Mouse (Mus musculus): ENCODE data around the gene Ccl5.
"Not testable (repeated sequence)": the region's sequence is repeated elsewhere in the genome, so short reads cannot be mapped to it uniquely, and the experiment has no call there.

Ccl5 gene

GRCm38 (mm10) chr11:83530360-83530759 is at the start of gene Ccl5:
Ccl5 (minus strand) TSS chr11:83530518.
- no peak for DNase-seq

DNA sequence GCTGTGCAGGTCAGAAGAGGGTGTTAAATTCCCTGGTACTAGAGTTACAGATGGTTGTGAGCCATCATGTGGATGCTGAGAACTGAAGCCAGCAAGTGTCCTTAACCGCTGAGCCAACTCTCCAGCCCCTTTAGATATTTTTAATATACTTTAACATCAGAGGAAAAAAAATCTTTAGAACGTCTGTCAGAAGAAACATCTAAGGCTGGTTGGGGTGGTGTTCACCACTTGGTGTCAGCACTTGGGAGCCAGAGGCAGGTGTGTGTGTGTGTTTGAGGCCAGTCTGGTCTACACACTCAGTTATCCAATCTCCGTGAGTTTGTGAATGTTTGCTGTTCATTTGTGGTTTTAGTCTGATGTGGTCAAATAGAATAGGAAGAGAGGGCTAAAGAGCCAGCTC is 48.7 kb upstream of the Ccl5 start:
- no peak for DNase-seq

DNA sequence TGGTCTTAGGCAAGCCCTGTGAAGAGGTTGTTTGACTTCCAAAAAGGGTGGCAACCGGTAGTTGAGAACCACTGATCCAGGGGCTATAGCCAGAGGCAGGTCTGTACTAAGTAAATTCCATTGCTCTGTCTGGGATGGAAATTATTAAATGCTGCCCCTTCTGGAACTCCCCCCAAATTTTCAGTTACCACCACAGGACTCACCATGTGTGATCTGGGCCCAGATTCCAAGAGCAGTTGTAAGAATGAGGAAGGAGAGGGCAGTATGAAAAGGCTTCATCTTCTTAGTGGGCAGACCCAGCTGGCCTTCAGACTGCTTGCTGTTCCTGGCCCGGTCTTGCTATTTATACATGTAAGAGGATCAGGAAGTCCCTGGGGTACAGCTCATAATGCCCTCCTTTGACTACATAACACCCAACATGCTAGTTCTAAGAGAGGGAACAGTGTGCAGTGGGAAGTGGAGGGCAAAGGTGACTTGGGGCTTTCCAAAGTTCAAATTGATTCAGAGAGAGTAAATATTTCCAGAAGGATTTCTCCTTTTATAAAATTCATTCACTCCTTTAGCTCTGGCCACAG is 48.0 kb upstream of the Ccl5 start, which contains the start of gene Ccl9:
Gene Ccl9 (minus strand): TSS at position 451 of the 575 bp plus-strand sequence.
- DNase-seq, result no peak

DNA sequence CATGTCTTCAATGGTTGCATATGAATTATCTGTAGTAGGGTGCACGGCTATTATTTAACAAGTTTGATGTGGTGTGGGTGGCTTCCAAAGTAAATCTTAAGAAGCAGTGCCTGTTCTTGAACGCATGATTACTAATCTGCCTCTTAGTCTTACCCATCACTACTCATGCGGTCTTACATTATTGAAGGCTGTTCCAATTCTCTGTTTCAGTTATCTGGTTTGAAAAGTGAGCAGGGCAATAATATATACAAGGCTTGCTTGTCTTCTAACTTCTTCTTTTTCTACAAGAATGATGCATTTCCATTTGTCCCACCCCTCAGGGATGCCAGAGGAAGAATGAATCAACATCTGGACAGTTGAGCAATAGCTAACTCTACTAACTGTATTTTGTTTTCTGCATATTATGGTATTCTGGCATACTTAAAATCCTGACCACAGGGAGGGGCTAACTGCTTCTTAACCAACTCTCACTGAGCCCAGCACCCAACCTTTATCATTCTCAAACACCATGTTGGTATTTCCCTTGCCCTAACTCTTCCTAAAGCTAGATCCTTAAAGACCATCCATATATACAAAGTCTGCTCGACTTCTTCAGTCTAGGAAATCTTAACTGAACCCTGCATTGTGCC is 46.7 kb upstream of the Ccl5 start:
- no peak for DNase-seq

DNA sequence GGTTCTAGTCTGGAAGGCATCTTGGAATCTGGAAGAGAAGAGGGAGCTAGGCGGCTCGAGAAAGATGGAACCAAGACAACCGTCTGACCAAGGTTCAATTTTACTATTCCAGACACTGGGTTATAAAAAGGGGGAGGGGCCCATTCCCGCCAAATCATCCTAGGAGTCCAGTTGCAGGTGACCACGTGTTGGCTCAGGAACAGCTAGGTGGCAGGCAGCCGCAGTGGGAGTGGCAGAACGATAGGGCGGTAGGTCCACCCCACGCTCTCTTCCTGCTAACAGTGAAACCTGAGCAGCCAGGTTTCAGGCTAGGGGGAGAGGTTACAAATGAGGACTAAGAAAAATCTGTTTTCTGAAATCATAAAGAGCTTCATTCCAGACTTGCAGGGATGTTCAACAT is 42.5 kb upstream of the Ccl5 start:
- DNase-seq, result no peak

- no peak for DNase-seq
Measured at GRCm38 (mm10) chr11:83572223-83572622, 41.9 kb upstream of the Ccl5 start.

- no peak for DNase-seq
Measured at GRCm38 (mm10) chr11:83570189-83570588, 39.9 kb upstream of the Ccl5 start.

GRCm38 (mm10) chr11:83569249-83569648 is 38.9 kb upstream of the Ccl5 start:
- no peak for DNase-seq

DNA sequence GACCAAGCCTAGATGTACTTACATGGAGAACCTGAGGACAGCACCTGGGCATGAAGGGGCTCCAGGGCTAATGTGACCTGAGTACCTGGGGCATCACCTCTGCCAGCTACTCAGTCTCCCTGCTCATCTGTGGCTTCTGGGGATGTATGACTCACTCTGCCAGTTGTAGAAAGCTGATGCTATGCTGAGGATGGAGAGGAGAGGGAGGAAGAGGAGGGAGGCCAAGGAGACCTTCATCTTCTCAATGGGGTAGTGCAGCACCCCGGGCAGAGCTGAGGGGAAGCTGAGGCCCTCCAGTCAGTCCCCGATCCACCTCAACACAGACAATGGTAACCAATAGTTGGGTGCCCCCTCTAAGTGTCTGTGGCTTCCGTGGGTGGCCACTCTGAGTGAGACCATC is 38.5 kb upstream of the Ccl5 start:
- DNase-seq, result no peak

DNA sequence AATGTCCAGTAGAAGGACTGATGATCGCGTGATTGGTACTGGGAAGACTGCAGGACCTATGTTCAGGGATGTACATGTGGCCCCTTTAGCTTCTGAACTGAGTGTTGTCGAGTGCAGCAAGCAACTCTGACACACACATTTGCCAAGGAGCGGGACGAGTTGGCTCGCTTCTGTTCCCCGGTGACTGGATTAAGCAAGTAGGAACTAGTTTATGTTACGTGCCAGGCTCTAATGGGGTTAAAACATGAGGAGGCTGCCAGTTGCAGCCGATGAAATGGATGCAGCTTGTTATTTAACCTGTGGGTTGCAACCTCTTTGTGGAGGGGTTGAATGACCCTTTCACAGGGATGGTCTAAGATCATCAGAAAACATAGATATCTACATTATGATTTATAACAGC is 37.7 kb upstream of the Ccl5 start:
- no peak for DNase-seq

GRCm38 (mm10) chr11:83567311-83567710 is 37.0 kb upstream of the Ccl5 start:
- DNase-seq, result no peak

- no peak for DNase-seq
Measured at GRCm38 (mm10) chr11:83566617-83567016, 36.3 kb upstream of the Ccl5 start.

GRCm38 (mm10) chr11:83563754-83564153 is 33.4 kb upstream of the Ccl5 start:
- DNase-seq, result peak; percentile 18 to 21

DNA sequence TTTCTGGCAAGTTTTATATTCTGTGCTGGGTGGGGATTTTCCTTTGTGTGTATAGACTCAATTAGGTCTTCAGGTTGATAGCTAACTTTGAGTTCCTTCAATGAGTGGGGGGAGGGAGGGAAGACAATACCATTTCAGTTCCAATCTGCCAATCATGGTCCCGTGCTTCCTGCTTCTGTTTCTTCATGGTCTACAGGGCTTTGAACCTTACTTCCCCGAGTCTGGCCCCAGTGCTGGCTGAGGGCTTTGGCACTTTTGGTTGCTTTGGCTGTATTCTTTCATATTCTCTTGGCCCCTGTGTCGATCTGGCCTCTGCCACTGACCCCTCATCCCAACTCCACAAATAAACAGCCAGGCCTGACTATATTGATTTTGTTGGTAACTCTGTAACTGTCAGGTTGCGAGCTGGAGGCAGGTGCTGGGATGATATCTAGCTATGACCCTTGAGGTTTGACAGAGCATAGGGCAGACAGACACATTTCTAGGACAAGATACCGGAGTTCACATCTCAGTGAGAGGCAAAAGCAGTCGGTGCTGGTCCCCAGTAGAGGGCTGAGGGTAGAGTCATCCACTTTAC is 32.1 kb upstream of the Ccl5 start:
- no peak for DNase-seq

GRCm38 (mm10) chr11:83560405-83560804 is 30.1 kb upstream of the Ccl5 start:
- DNase-seq, result no peak

GRCm38 (mm10) chr11:83557074-83557473 is 26.8 kb upstream of the Ccl5 start:
- DNase-seq, result no peak

GRCm38 (mm10) chr11:83556085-83556781 is 25.9 kb upstream of the Ccl5 start:
- peak; percentile 61 to 82 for DNase-seq

DNA sequence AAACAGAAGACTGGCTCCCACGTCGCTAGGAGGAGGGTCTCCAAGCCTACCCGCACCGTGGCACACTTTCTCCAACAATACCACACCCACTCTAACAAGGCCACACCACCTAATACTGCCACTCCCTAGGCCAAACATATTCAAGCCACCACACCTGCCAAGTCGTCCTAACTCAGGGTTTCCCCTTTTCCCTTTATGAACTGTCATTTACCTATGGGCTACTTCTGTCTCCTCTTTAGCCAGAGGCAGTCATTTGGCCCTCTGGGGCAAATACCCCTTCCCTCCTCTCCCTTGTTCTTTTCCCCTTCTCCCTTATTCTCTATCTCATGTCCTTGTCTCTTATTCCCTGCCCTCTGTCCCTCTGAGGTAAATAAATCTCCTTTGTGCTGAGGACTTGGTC is 21.4 kb upstream of the Ccl5 start:
- DNase-seq, result no peak

DNA sequence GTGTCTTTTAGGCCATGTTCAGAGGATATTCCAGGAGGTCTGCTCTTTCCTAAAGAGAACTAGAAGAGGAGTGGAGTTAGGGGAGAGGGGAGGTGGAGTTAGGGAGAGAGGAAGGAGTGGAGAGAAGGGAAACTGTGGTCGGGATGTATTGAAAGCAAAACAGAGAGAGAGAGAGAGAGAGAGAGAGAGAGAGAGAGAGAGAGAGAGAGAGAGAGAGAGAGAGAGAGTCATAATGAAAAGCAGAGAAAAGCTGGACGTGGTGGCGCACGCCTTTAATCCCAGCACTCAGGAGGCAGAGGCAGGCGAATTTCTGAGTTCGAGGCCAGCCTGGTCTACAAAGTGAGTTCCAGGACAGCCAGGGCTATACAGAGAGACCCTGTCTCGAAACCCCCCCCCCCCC is 20.7 kb upstream of the Ccl5 start:
- DNase-seq, result not testable (repeated sequence)

DNA sequence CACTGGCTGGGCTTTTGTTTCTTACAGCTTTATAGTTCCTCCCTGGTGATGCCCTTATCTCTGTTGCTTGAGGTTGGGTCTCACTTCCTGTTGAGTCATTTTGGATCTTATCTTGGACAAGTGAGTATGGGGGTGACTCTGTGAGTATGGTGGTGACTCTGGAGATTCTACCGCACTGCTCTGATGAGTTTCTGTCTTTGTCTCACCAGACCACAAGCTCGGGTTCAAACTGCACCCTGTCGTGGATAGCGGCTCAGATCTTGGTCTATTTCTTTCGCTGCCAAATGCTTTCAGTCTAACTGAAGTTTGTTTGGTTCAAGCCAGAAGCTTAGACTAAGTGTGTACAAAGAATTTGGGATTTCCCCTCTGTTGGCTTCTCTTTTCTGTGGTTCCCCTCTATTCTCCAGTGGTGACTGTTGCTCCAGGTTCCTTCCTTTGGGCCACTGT is 19.9 kb upstream of the Ccl5 start:
- DNase-seq, result no peak

DNA sequence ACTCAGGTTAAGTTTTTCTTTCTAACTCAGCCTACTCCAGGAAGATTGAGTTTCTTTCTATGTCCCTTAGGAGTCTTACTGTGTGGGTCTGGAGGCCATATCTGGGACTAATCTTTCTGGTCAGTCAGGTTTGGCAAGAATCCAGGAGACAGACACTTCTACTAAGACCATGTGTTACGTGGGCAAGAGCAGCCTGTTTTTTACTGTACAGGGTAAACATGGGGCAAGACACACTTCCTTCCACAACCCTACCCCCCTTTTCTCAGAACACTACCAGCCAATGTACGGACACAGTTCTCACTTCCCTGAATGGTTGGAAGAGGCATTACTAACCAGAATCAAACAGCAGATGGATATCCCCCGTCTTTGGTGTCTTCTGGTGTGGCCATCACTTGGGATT is 13.9 kb upstream of the Ccl5 start:
- DNase-seq, result peak in 1 of 2 experiments; percentile 25

DNA sequence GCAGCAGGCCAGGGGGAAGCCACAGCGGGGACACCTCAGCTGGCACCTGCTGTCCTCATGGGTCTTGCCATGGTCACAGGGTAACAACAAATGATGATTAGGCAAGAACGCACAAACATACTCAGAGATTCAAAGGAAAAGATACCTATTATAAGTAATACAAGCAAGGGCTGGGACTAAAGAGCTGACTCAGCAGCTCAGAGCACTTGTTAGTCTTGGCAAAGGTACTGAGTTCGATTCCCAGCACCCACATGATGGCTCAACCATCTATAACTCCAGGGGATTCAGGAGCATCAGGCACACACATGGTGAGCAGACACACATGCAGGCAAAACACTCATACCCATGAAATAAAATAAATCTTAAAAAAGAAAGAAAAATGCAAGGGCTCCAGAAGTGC is 11.1 kb upstream of the Ccl5 start:
- DNase-seq, result no peak

- DNase-seq, result no peak
Measured at GRCm38 (mm10) chr11:83540931-83541330, 10.6 kb upstream of the Ccl5 start.

All from cerebellum, postnatal 10 days (tissue).